Mouse (Mus musculus) C2C12 (cell line): ENCODE results near the gene Sult2b1. TPM values are rescaled to one million over a fixed set of nuclear protein-coding genes. Genes with fewer than 3 reads are reported as not detected.

ENCODE experiments used
- H3K27me3 ChIP-seq: one replicate; pipeline ENCODE4 v1.6.1; 2011; ENCODE audit not compliant: control insufficient read depth, insufficient read depth, insufficient read length
- H3K36me3 ChIP-seq: one replicate; pipeline ENCODE4 v1.6.1; 2011; ENCODE audit not compliant: control insufficient read depth, insufficient read depth
- H3K4me3 ChIP-seq: one replicate; pipeline ENCODE4 v1.5.1; 2011; ENCODE audit warnings: mild to moderate bottlenecking, control low read depth; ENCODE audit not compliant: poor library complexity, insufficient read depth, severe bottlenecking
- H3K79me2 ChIP-seq: one replicate; pipeline ENCODE4 v1.6.1; 2011; ENCODE audit not compliant: control insufficient read depth, insufficient read depth
- H3K79me3 ChIP-seq: one replicate; pipeline ENCODE4 v1.6.1; 2011; ENCODE audit warnings: low read depth, control low read depth
- H3ac ChIP-seq: one replicate; pipeline ENCODE3; 2011; ENCODE audit warnings: low read depth; ENCODE audit not compliant: control insufficient read depth, insufficient read length
- CEBPB ChIP-seq: IDR thresholded peaks from one replicate; pipeline ENCODE4 v1.6.1; 2011; ENCODE audit warnings: low read depth, mild to moderate bottlenecking, control low read depth, moderate library complexity
- CTCF ChIP-seq: IDR thresholded peaks from one replicate; pipeline ENCODE4 v1.5.1; 2011; ENCODE audit not compliant: control insufficient read depth, insufficient read depth, insufficient read length
- FOSL1 ChIP-seq: IDR thresholded peaks from one replicate; pipeline ENCODE4 v1.8.0; 2011; ENCODE audit warnings: mild to moderate bottlenecking, low read length; ENCODE audit not compliant: poor library complexity, insufficient read depth, severe bottlenecking
- MAX ChIP-seq: IDR thresholded peaks from one replicate; pipeline ENCODE4 v1.6.1; 2011; ENCODE audit warnings: mild to moderate bottlenecking, control low read depth
- MYOD1 ChIP-seq: IDR thresholded peaks from one replicate; pipeline ENCODE4 v1.6.1; 2011; ENCODE audit warnings: low read depth; ENCODE audit not compliant: control insufficient read depth, insufficient read length
- MYOG ChIP-seq: IDR thresholded peaks from one replicate; pipeline ENCODE4 v1.6.1; 2011; ENCODE audit not compliant: control insufficient read depth, insufficient read length; ENCODE audit errors: extremely low read depth
- USF1 ChIP-seq: IDR thresholded peaks from one replicate; pipeline ENCODE4 v1.6.1; 2011; ENCODE audit warnings: low read depth, mild to moderate bottlenecking, control low read depth, moderate library complexity
- polyA plus RNA-seq: library from polyadenylated mRNA; unstranded; fragments of >200 nt; fragmentation: generic; extraction: Trizol; gene quantifications from one replicate; pipeline ENCODE4 v1.2.1, GENCODE M21; 2012; ENCODE audit warnings: missing spikeins

The Sult2b1 gene
- polyA plus RNA-seq, 1 experiment = 0.13 TPM

DNA sequence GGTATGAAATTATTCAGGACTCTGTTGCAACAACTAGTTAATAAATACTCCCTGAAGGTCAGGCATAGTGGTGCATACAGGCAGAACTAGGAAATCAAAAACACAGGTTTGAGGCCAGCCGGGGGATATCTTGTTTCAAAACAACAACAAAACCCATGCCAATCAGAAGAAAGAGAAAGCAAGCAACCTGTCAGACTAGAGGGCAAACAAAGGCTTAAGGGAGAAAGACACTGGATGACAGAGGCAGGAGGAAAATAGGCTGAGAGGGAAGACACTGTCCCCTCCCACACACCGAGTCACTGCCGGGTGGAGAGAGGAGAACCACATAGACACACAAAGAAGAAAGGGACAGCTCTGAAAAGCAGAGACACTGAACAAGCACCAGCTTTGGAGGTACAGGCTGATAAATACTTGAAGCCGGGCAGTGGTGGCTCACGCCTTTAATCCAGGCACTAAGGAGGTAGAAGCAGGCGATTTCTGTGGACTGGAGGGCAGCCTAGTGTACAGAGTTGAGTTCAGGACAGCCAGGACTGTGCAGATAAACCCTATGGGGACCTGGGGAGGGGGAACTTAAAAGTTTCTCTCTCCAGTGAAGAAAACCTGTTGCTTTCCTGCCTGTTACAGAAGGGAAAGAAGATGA is 70.5 kb downstream of the Sult2b1 start:
- Histone ChIP-seq H3ac (no peak overlapping the region), H3K79me3 (peaks cover 35% of the 10 kb centered on the region), H3K79me2 (peaks cover 51% of the 10 kb centered on the region), H3K36me3 (peaks cover 7% of the 10 kb centered on the region), H3K27me3 (no peaks in the 10 kb centered on the region), H3K4me3 (no peak overlapping the region)
- TF ChIP-seq MYOD1 (no peak), MYOG (no peak), CEBPB (no peak), CTCF (no peak), MAX (no peak), FOSL1 (no peak)

DNA sequence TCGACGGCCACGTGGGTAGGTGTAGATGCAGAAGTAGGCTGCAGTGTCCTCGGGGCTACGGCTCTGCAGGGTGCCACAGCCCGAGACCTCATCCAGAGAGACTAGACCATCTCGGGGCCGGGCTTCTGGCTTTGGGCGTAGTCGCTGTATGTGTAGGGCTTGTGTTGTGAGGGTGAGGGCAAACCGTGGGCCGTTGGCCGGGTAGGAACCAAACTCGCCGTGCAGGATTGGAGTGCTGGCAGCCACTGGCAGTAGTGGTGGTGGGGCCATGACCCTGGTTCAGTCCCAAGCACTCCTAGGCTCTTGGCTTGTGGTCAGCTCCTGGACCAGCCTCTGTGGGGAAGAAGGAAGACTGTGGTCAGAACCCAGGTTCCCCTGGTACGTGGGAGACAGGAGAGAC is 71.1 kb downstream of the Sult2b1 start:
- Histone ChIP-seq H3ac (no peak overlapping the region), H3K79me3 (peaks cover 29% of the 10 kb centered on the region), H3K36me3 (peaks cover under 1% of the 10 kb centered on the region), H3K79me2 (peaks cover 45% of the 10 kb centered on the region), H3K27me3 (no peaks in the 10 kb centered on the region), H3K4me3 (no peak overlapping the region)
- no peak for TF ChIP-seq FOSL1
- no peak for TF ChIP-seq CEBPB
- no peak for TF ChIP-seq MYOG
- TF ChIP-seq MYOD1 = no peak
- TF ChIP-seq USF1 = no peak
- TF ChIP-seq MAX = no peak
- no peak for TF ChIP-seq CTCF

DNA sequence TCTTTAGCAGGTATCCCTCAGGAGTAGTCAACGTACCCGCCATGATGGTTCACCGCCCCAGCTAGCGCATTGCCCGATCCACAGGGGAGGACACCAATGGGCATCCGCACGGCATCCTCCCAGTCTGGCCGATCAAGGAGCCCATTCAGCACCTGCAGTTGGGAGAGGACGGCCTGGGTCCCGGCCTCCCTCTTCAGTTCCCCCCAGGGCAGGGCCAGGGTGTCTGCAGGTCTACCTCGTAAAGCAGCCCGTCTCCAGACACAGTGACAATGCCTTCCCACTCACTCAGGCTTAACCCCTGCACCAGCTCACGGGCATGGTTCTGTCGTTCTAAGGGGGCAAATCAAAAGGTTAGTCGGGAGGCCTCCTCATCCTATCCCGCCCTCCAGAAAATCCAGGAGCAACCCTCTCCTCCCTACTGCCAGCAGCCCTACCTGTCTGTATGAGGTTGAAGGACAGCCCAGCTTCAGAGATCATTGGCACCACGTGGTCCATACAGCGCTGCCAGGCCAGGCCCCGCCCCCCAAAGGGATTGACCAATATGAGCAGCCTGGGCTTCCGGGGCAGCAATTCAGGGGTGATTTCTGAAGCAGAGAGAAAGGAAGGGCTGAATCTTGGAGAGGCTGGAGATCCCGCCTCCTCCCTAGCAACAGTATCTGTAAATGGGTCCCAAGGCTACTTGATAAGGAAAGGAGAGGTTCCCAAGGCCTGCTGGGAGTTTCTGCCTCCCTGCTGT is 72.3 kb downstream of the Sult2b1 start:
- no peak for TF ChIP-seq CTCF
- no peak for TF ChIP-seq CEBPB
- TF ChIP-seq MYOG = no peak
- TF ChIP-seq MYOD1 = no peak
- no peak for TF ChIP-seq MAX
- no peak for TF ChIP-seq USF1
- no peak for TF ChIP-seq FOSL1
- Histone ChIP-seq H3K79me3 (peaks cover 19% of the 10 kb centered on the region), H3K4me3 (no peak overlapping the region), H3K36me3 (no peaks in the 10 kb centered on the region), H3ac (no peak overlapping the region), H3K79me2 (peaks cover 33% of the 10 kb centered on the region), H3K27me3 (no peaks in the 10 kb centered on the region)

DNA sequence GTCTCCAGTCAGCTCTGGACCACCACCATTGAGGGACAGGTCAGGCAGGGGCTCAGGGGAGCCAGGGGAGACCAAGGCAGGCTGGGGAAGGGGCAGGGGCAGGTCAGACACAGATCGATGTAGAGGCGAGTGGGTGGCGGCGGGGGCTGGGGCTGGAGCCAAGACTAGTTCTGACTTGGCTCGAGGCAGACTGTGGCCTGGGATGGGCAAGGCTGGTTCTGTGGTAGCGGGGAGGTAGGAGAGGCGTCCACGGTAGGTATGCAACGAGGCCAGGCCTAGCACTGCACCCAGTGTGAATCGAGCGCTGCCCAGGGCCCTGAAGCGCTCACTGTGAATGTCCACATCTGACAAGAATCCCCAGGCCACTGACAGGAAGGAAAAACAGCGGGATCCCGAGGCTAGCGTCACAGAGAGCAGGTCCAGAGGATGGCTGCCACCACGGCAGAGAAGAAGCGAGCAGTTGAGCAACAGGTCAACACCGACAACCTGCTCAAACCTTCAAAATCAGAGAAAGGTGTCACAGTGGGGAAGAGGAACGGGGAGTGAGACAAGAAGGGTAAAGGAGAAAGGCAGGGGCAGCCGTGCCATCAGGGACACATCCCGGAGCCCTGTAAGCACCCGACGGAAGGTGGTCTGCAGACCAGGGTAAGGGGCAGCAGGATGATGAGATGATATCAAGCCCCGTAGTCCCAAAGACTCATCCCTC is 73.0 kb downstream of the Sult2b1 start:
- TF ChIP-seq USF1 (no peak), CEBPB (no peak), MAX (no peak), MYOD1 (no peak), FOSL1 (no peak)
- Histone ChIP-seq H3K79me2 (peaks cover 26% of the 10 kb centered on the region), H3K79me3 (peaks cover 12% of the 10 kb centered on the region), H3K4me3 (no peak overlapping the region), H3K36me3 (no peaks in the 10 kb centered on the region), H3ac (no peak overlapping the region), H3K27me3 (no peaks in the 10 kb centered on the region)

DNA sequence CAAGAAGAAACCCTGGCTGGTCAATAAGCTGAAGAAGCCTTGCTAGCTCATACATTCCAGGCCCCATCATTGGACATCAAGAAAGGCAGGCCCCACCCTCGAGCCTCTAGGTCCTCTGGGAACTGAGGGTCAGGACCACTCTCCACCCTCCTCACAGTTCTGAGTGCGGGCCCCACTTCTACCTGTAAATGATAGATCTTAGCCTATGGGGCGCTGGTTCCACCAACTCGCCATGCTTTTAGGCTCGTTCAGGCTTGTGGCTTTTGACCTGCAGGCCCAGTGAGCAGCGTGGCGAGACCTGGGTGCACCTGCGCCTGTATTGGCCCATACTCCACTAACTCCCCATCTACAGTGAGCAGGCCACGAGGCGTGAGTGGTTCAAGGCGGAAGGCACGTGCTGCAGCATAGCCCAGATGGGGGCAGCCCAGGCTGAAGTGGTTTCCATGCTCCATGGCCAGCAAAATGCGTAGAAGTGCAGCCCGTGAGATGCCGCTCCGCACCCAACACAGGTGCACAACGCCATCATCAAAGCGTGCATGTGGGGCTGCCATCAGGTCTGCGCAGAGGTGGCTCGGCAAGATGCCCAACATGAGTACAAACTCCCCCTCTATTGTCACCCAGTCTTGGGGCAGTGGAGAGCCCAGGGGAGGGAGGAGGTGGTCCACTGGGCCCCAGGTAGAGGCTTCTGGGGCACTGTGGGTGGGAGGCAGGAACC is 73.8 kb downstream of the Sult2b1 start:
- Histone ChIP-seq H3K4me3 (no peak overlapping the region), H3K27me3 (no peaks in the 10 kb centered on the region), H3ac (no peak overlapping the region), H3K79me2 (peaks cover 17% of the 10 kb centered on the region), H3K36me3 (no peaks in the 10 kb centered on the region), H3K79me3 (peaks cover 9% of the 10 kb centered on the region)
- TF ChIP-seq CEBPB = no peak
- no peak for TF ChIP-seq FOSL1
- no peak for TF ChIP-seq MYOG
- no peak for TF ChIP-seq CTCF
